Mouse (Mus musculus): ENCODE measurements around the gene Ccr6. TPM values are rescaled to one million over a fixed set of nuclear protein-coding genes. Genes with fewer than 3 reads are reported as not detected.

The Ccr6 gene
- polyA plus RNA-seq, 1 experiment = not detected

DNA sequence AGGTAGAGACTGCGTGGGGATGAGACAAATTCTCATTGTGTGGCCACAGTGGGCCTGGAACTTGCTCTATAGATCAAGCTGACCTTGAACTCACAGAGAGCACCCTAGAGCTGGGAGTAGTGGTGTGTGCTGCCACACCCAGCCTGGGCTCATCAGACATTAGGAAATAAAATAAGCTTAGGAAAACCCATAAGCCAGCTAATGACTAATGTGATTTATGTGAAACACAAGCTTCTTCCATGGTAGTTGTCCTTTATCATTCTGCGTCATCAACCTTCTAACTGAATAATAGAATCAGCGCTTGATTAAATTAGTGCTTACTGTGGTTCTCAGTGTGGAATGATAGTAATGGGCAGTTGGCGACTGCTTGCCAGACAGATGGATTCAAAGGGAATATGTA lies 51.1 kb downstream of the Ccr6 start:
- Histone ChIP-seq H3K79me2 (ENCODE audit: control insufficient read depth, insufficient read depth) (peaks cover 19% of the 10 kb centered on the region), H3K36me3 (ENCODE audit: control insufficient read depth, insufficient read depth) (no peaks in the 10 kb centered on the region), H3K27me3 (ENCODE audit: control insufficient read depth, insufficient read depth, insufficient read length) (no peaks in the 10 kb centered on the region), H3ac (ENCODE audit: control insufficient read depth, insufficient read length, low read depth) (no peak overlapping the region), H3K79me3 (ENCODE audit: low read depth) (no peaks in the 10 kb centered on the region), H3K4me3 (ENCODE audit: insufficient read depth, poor library complexity, severe bottlenecking) (no peak overlapping the region)
- TF ChIP-seq MYOD1 (IDR thresholded peaks at IDR 0.05; ENCODE audit: control insufficient read depth, insufficient read length, low read depth) = no peak
- no peak for TF ChIP-seq CTCF (IDR thresholded peaks at IDR 0.05; ENCODE audit: control insufficient read depth, insufficient read depth, insufficient read length)
- TF ChIP-seq MYOG (IDR thresholded peaks at IDR 0.05; ENCODE audit: control insufficient read depth, extremely low read depth, insufficient read length) = no peak
- no peak for TF ChIP-seq MAX (IDR thresholded peaks at IDR 0.05)
- TF ChIP-seq USF1 (IDR thresholded peaks at IDR 0.05; ENCODE audit: low read depth) = no peak
- TF ChIP-seq FOSL1 (IDR thresholded peaks at IDR 0.05; ENCODE audit: insufficient read depth, low read length, poor library complexity, severe bottlenecking) = no peak
- TF ChIP-seq CEBPB (IDR thresholded peaks at IDR 0.05; ENCODE audit: low read depth) = no peak

GRCm38 (mm10) chr17:8289993-8290679 lies 54.3 kb downstream of the Ccr6 start:
- H3K79me3 ChIP-seq (ENCODE audit: low read depth) = no peaks in the 10 kb centered on the region
- no peaks in the 10 kb centered on the region for H3K27me3 ChIP-seq (ENCODE audit: control insufficient read depth, insufficient read depth, insufficient read length)
- H3K79me2 ChIP-seq (ENCODE audit: control insufficient read depth, insufficient read depth) = peaks cover 12% of the 10 kb centered on the region
- TF ChIP-seq CEBPB (IDR thresholded peaks at IDR 0.05; ENCODE audit: low read depth) = no peak
- TF ChIP-seq FOSL1 (IDR thresholded peaks at IDR 0.05; ENCODE audit: insufficient read depth, low read length, poor library complexity, severe bottlenecking) = no peak
- TF ChIP-seq CTCF (IDR thresholded peaks at IDR 0.05; ENCODE audit: control insufficient read depth, insufficient read depth, insufficient read length) = no peak
- no peak for TF ChIP-seq USF1 (IDR thresholded peaks at IDR 0.05; ENCODE audit: low read depth)
- TF ChIP-seq MYOD1 (IDR thresholded peaks at IDR 0.05; ENCODE audit: control insufficient read depth, insufficient read length, low read depth) = no peak
- TF ChIP-seq MAX (IDR thresholded peaks at IDR 0.05) = no peak
- no peak overlapping the region for H3ac ChIP-seq (ENCODE audit: control insufficient read depth, insufficient read length, low read depth)
- H3K36me3 ChIP-seq (ENCODE audit: control insufficient read depth, insufficient read depth) = no peaks in the 10 kb centered on the region
- H3K4me3 ChIP-seq (ENCODE audit: insufficient read depth, poor library complexity, severe bottlenecking) = no peak overlapping the region

GRCm38 (mm10) chr17:8290736-8291135 lies 54.9 kb downstream of the Ccr6 start:
- Histone ChIP-seq H3K79me2 (ENCODE audit: control insufficient read depth, insufficient read depth) (peaks cover 12% of the 10 kb centered on the region), H3K27me3 (ENCODE audit: control insufficient read depth, insufficient read depth, insufficient read length) (no peaks in the 10 kb centered on the region), H3ac (ENCODE audit: control insufficient read depth, insufficient read length, low read depth) (no peak overlapping the region), H3K4me3 (ENCODE audit: insufficient read depth, poor library complexity, severe bottlenecking) (no peak overlapping the region), H3K36me3 (ENCODE audit: control insufficient read depth, insufficient read depth) (no peaks in the 10 kb centered on the region), H3K79me3 (ENCODE audit: low read depth) (no peaks in the 10 kb centered on the region)
- no peak for TF ChIP-seq FOSL1 (IDR thresholded peaks at IDR 0.05; ENCODE audit: insufficient read depth, low read length, poor library complexity, severe bottlenecking)
- no peak for TF ChIP-seq USF1 (IDR thresholded peaks at IDR 0.05; ENCODE audit: low read depth)
- TF ChIP-seq MYOD1 (IDR thresholded peaks at IDR 0.05; ENCODE audit: control insufficient read depth, insufficient read length, low read depth) = no peak
- TF ChIP-seq CTCF (IDR thresholded peaks at IDR 0.05; ENCODE audit: control insufficient read depth, insufficient read depth, insufficient read length) = no peak
- TF ChIP-seq MAX (IDR thresholded peaks at IDR 0.05) = no peak
- TF ChIP-seq MYOG (IDR thresholded peaks at IDR 0.05; ENCODE audit: control insufficient read depth, extremely low read depth, insufficient read length) = no peak
- no peak for TF ChIP-seq CEBPB (IDR thresholded peaks at IDR 0.05; ENCODE audit: low read depth)

DNA sequence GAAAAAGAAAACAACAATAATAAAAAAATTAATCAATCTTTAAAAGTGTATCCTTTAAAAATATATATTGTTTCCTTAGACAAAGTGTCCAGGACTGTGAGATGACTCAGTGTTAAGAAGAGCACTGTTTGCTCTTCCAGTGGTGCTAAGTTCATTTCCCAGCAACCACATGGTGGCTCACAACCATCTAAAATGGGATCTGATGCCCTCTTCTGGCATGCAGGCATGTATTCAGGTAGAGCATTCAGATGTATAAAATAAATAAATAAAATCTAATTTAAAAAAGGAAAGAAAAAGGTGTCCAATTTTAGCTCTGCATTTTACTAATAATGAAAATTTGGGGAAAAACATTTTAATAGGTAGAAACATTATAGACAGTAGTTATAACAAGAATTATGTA lies 60.0 kb downstream of the Ccr6 start:
- TF ChIP-seq CEBPB (IDR thresholded peaks at IDR 0.05; ENCODE audit: low read depth) = no peak
- no peak for TF ChIP-seq FOSL1 (IDR thresholded peaks at IDR 0.05; ENCODE audit: insufficient read depth, low read length, poor library complexity, severe bottlenecking)
- TF ChIP-seq MYOD1 (IDR thresholded peaks at IDR 0.05; ENCODE audit: control insufficient read depth, insufficient read length, low read depth) = no peak
- TF ChIP-seq MYOG (IDR thresholded peaks at IDR 0.05; ENCODE audit: control insufficient read depth, extremely low read depth, insufficient read length) = no peak
- H3K36me3 ChIP-seq (ENCODE audit: control insufficient read depth, insufficient read depth) = no peaks in the 10 kb centered on the region

GRCm38 (mm10) chr17:8296313-8296844 lies 60.5 kb downstream of the Ccr6 start:
- TF ChIP-seq USF1 (IDR thresholded peaks at IDR 0.05; ENCODE audit: low read depth) = no peak
- no peak for TF ChIP-seq MAX (IDR thresholded peaks at IDR 0.05)
- Histone ChIP-seq H3K79me2 (ENCODE audit: control insufficient read depth, insufficient read depth) (no peaks in the 10 kb centered on the region), H3K4me3 (ENCODE audit: insufficient read depth, poor library complexity, severe bottlenecking) (no peak overlapping the region), H3ac (ENCODE audit: control insufficient read depth, insufficient read length, low read depth) (no peak overlapping the region), H3K79me3 (ENCODE audit: low read depth) (no peaks in the 10 kb centered on the region), H3K27me3 (ENCODE audit: control insufficient read depth, insufficient read depth, insufficient read length) (no peaks in the 10 kb centered on the region), H3K36me3 (ENCODE audit: control insufficient read depth, insufficient read depth) (no peaks in the 10 kb centered on the region)

More for the DNA sequence above, 60.0 kb downstream of the Ccr6 start:
- Histone ChIP-seq H3K4me3 (ENCODE audit: insufficient read depth, poor library complexity, severe bottlenecking) (no peak overlapping the region), H3K79me2 (ENCODE audit: control insufficient read depth, insufficient read depth) (no peaks in the 10 kb centered on the region), H3K27me3 (ENCODE audit: control insufficient read depth, insufficient read depth, insufficient read length) (no peaks in the 10 kb centered on the region), H3K79me3 (ENCODE audit: low read depth) (no peaks in the 10 kb centered on the region), H3ac (ENCODE audit: control insufficient read depth, insufficient read length, low read depth) (no peak overlapping the region)

- TF ChIP-seq MYOD1 (IDR thresholded peaks at IDR 0.05; ENCODE audit: control insufficient read depth, insufficient read length, low read depth) (no peak), FOSL1 (IDR thresholded peaks at IDR 0.05; ENCODE audit: insufficient read depth, low read length, poor library complexity, severe bottlenecking) (no peak), USF1 (IDR thresholded peaks at IDR 0.05; ENCODE audit: low read depth) (no peak), CTCF (IDR thresholded peaks at IDR 0.05; ENCODE audit: control insufficient read depth, insufficient read depth, insufficient read length) (no peak), MAX (IDR thresholded peaks at IDR 0.05) (no peak)
- H3K27me3 ChIP-seq (ENCODE audit: control insufficient read depth, insufficient read depth, insufficient read length) = no peaks in the 10 kb centered on the region
- no peaks in the 10 kb centered on the region for H3K79me3 ChIP-seq (ENCODE audit: low read depth)
- H3K36me3 ChIP-seq (ENCODE audit: control insufficient read depth, insufficient read depth) = no peaks in the 10 kb centered on the region
- no peaks in the 10 kb centered on the region for H3K79me2 ChIP-seq (ENCODE audit: control insufficient read depth, insufficient read depth)
- no peak overlapping the region for H3K4me3 ChIP-seq (ENCODE audit: insufficient read depth, poor library complexity, severe bottlenecking)
- no peak overlapping the region for H3ac ChIP-seq (ENCODE audit: control insufficient read depth, insufficient read length, low read depth)
Observed at GRCm38 (mm10) chr17:8297746-8298145, 61.9 kb downstream of the Ccr6 start.

All from C2C12 (cell line).